Mouse (Mus musculus): Measurements from ENCODE around the gene Npas3. TPM values are rescaled to one million over a fixed set of nuclear protein-coding genes. Genes with fewer than 3 reads are reported as not detected.
A peak's percentile ranks its signal among the peaks of the same experiment; 100 is the strongest.

Gene Npas3
- polyA plus RNA-seq, 1 experiment from 2014 or later: 7.8 TPM

- H3K4me2 ChIP-seq (replicated peaks): no peak overlapping the region
- no peaks in the 10 kb centered on the region for H3K36me3 ChIP-seq
- H3K9me3 ChIP-seq: no peaks in the 10 kb centered on the region
- peaks cover 38% of the 10 kb centered on the region for H3K4me1 ChIP-seq
- WGBS: 81% methylated on average over 7 of the region's 7 CpGs
- no peak for ATAC-seq (ENCODE audit: low FRiP score, low read depth)
- H3K27ac ChIP-seq: no peak overlapping the region
- peaks cover 20% of the 10 kb centered on the region; the same call in 1 of the 2 replicates for H3K27me3 ChIP-seq
- H3K4me3 ChIP-seq: no peak overlapping the region
- H3K9ac ChIP-seq: no peak overlapping the region
Measured at GRCm38 (mm10) chr12:53621271-53621670, 372.8 kb downstream of the Npas3 start.

- 19% methylated on average over 9 of the region's 9 CpGs for WGBS
- no peaks in the 10 kb centered on the region for H3K36me3 ChIP-seq
- H3K9me3 ChIP-seq: no peaks in the 10 kb centered on the region
- peaks cover 28% of the 10 kb centered on the region for H3K4me1 ChIP-seq
- no peak overlapping the region; the same call in 1 of the 2 replicates for H3K27ac ChIP-seq
- peaks cover 23% of the 10 kb centered on the region for H3K27me3 ChIP-seq
- no peak overlapping the region for H3K4me3 ChIP-seq
- no peak; the same call in 1 of the 2 replicates for ATAC-seq (ENCODE audit: low FRiP score, low read depth)
- no peak overlapping the region for H3K9ac ChIP-seq
- H3K4me2 ChIP-seq (replicated peaks): peak overlapping the region; percentile 53
Measured at GRCm38 (mm10) chr12:53623793-53624192, 375.3 kb downstream of the Npas3 start.

GRCm38 (mm10) chr12:53624379-53625021 is 376.0 kb downstream of the Npas3 start:
- Histone ChIP-seq H3K9ac (no peak overlapping the region), H3K27me3 (peaks cover 27% of the 10 kb centered on the region), H3K4me2 (replicated peaks) (peak overlapping the region; percentile 53), H3K4me3 (no peak overlapping the region), H3K36me3 (no peaks in the 10 kb centered on the region), H3K9me3 (no peaks in the 10 kb centered on the region), H3K4me1 (peaks cover 28% of the 10 kb centered on the region), H3K27ac (no peak overlapping the region)
- WGBS: 13% methylated on average over 11 of the region's 11 CpGs
- peak; percentile 49; the same call in 1 of the 2 replicates for ATAC-seq (ENCODE audit: low FRiP score, low read depth)

- WGBS: 85% methylated on average over 8 of the region's 8 CpGs
- Histone ChIP-seq H3K27ac (no peak overlapping the region), H3K9ac (no peak overlapping the region), H3K4me3 (no peak overlapping the region), H3K4me1 (peaks cover 6% of the 10 kb centered on the region), H3K4me2 (replicated peaks) (no peak overlapping the region), H3K27me3 (peaks cover 15% of the 10 kb centered on the region), H3K9me3 (no peaks in the 10 kb centered on the region), H3K36me3 (no peaks in the 10 kb centered on the region)
- ATAC-seq (ENCODE audit: low FRiP score, low read depth): no peak
Measured at GRCm38 (mm10) chr12:53629483-53630120, 381.1 kb downstream of the Npas3 start.

GRCm38 (mm10) chr12:53630607-53631006 is 382.1 kb downstream of the Npas3 start:
- Histone ChIP-seq H3K9ac (no peak overlapping the region), H3K4me3 (no peak overlapping the region), H3K27me3 (peaks cover 15% of the 10 kb centered on the region), H3K4me2 (replicated peaks) (no peak overlapping the region), H3K27ac (no peak overlapping the region), H3K9me3 (no peaks in the 10 kb centered on the region), H3K4me1 (peaks cover 4% of the 10 kb centered on the region; the same call in 1 of the 2 replicates), H3K36me3 (no peaks in the 10 kb centered on the region)
- 34% methylated on average over 1 of the region's 1 CpGs for WGBS
- ATAC-seq (ENCODE audit: low FRiP score, low read depth): no peak

GRCm38 (mm10) chr12:53631315-53632106 is 383.0 kb downstream of the Npas3 start:
- ATAC-seq (ENCODE audit: low FRiP score, low read depth): no peak
- Histone ChIP-seq H3K9ac (no peak overlapping the region), H3K4me1 (peaks cover 4% of the 10 kb centered on the region; the same call in 1 of the 2 replicates), H3K4me2 (replicated peaks) (no peak overlapping the region), H3K36me3 (no peaks in the 10 kb centered on the region), H3K9me3 (no peaks in the 10 kb centered on the region), H3K27ac (no peak overlapping the region), H3K4me3 (no peak overlapping the region), H3K27me3 (peaks cover 7% of the 10 kb centered on the region)
- 88% methylated on average over 4 of the region's 4 CpGs for WGBS

- no peak for ATAC-seq (ENCODE audit: low FRiP score, low read depth)
- Histone ChIP-seq H3K36me3 (no peaks in the 10 kb centered on the region), H3K27ac (no peak overlapping the region), H3K27me3 (no peaks in the 10 kb centered on the region), H3K4me3 (no peak overlapping the region), H3K9me3 (no peaks in the 10 kb centered on the region), H3K9ac (no peak overlapping the region), H3K4me2 (replicated peaks) (no peak overlapping the region), H3K4me1 (peaks cover 7% of the 10 kb centered on the region; the same call in 1 of the 2 replicates)
Measured at GRCm38 (mm10) chr12:53638571-53638970, 390.1 kb downstream of the Npas3 start.

GRCm38 (mm10) chr12:53647282-53647681 is 398.8 kb downstream of the Npas3 start:
- WGBS: 91% methylated on average over 2 of the region's 2 CpGs
- ATAC-seq (ENCODE audit: low FRiP score, low read depth): no peak
- H3K36me3 ChIP-seq: no peaks in the 10 kb centered on the region

GRCm38 (mm10) chr12:53656301-53656700 is 407.8 kb downstream of the Npas3 start:
- Histone ChIP-seq H3K4me3 (no peak overlapping the region), H3K9me3 (no peaks in the 10 kb centered on the region), H3K9ac (no peak overlapping the region), H3K27me3 (no peaks in the 10 kb centered on the region), H3K4me2 (replicated peaks) (no peak overlapping the region), H3K36me3 (no peaks in the 10 kb centered on the region), H3K4me1 (no peaks in the 10 kb centered on the region), H3K27ac (no peak overlapping the region)
- WGBS: 87% methylated on average over 6 of the region's 6 CpGs
- no peak for ATAC-seq (ENCODE audit: low FRiP score, low read depth)

More at GRCm38 (mm10) chr12:53647282-53647681, 398.8 kb downstream of the Npas3 start:
- Histone ChIP-seq H3K9me3 (no peaks in the 10 kb centered on the region), H3K4me1 (no peaks in the 10 kb centered on the region), H3K27ac (no peak overlapping the region), H3K27me3 (no peaks in the 10 kb centered on the region), H3K9ac (no peak overlapping the region), H3K4me2 (replicated peaks) (no peak overlapping the region), H3K4me3 (no peak overlapping the region)

- H3K4me1 ChIP-seq: peaks cover 10% of the 10 kb centered on the region
- peak overlapping the region; percentile 9 for H3K4me2 ChIP-seq (replicated peaks)
- no peaks in the 10 kb centered on the region for H3K36me3 ChIP-seq
- no peak overlapping the region for H3K9ac ChIP-seq
- 12% methylated on average over 5 of the region's 5 CpGs for WGBS
- H3K27ac ChIP-seq: no peak overlapping the region
- ATAC-seq (ENCODE audit: low FRiP score, low read depth): peak; percentile 69
- no peak overlapping the region for H3K4me3 ChIP-seq
- no peaks in the 10 kb centered on the region for H3K27me3 ChIP-seq
- H3K9me3 ChIP-seq: no peaks in the 10 kb centered on the region
Measured at GRCm38 (mm10) chr12:53664084-53664483, 415.6 kb downstream of the Npas3 start.

- no peak for ATAC-seq (ENCODE audit: low FRiP score, low read depth)
- Histone ChIP-seq H3K4me2 (replicated peaks) (no peak overlapping the region), H3K27ac (no peak overlapping the region), H3K9ac (no peak overlapping the region), H3K4me1 (0 out of 2 replicates have a peak, but pooled peaks cover 13% of the 10 kb centered on the region), H3K9me3 (no peaks in the 10 kb centered on the region), H3K4me3 (no peak overlapping the region), H3K27me3 (0 out of 2 replicates have a peak, but pooled peaks cover 3% of the 10 kb centered on the region), H3K36me3 (no peaks in the 10 kb centered on the region)
- WGBS: 92% methylated on average over 2 of the region's 2 CpGs
Measured at GRCm38 (mm10) chr12:53671846-53672245, 423.4 kb downstream of the Npas3 start.

- ATAC-seq (ENCODE audit: low FRiP score, low read depth): no peak
- Histone ChIP-seq H3K9ac (no peak overlapping the region), H3K27me3 (0 out of 2 replicates have a peak, but pooled peaks cover 3% of the 10 kb centered on the region), H3K4me1 (peaks cover 8% of the 10 kb centered on the region; the same call in 1 of the 2 replicates), H3K36me3 (no peaks in the 10 kb centered on the region), H3K4me2 (replicated peaks) (no peak overlapping the region), H3K4me3 (no peak overlapping the region), H3K27ac (no peak overlapping the region), H3K9me3 (no peaks in the 10 kb centered on the region)
- WGBS: 77% methylated on average over 3 of the region's 3 CpGs
Measured at GRCm38 (mm10) chr12:53677091-53677630, 428.7 kb downstream of the Npas3 start.

Measured in limb, embryonic 13.5 days (tissue).